In genomic region chr9:65592721-65593120, GRCm38 (mm10) we compare ENCODE assay signal across 30 mouse cellular contexts. TPM values are rescaled to one million over a fixed set of nuclear protein-coding genes. Genes with fewer than 3 reads are reported as not detected.
"Had no signal": no experiment of that assay in that cellular context is flagged by ENCODE, and none has a peak within 500 bp of the region (broad histone marks: within the 10 kb centered on the region; RNA-seq: fewer than 3 reads in every experiment).

No protein-coding gene starts in this region.

- H3K27ac ChIP-seq: gastrocnemius, adult 2 months; heart, embryonic 10.5 days; hindbrain, embryonic 10.5 days; hindbrain, embryonic 12.5 days; hindbrain, embryonic 14.5 days; intestine, embryonic 15.5 days; limb, embryonic 13.5 days; limb, embryonic 15.5 days; liver, embryonic 12.5 days; liver, embryonic 14.5 days had no signal

- H3K4me2 ChIP-seq: heart, embryonic 12.5 days; hindbrain, embryonic 12.5 days; hindbrain, embryonic 14.5 days; intestine, embryonic 15.5 days; limb, embryonic 13.5 days; limb, embryonic 15.5 days; liver, embryonic 12.5 days had no signal

- DNase-seq: gastrocnemius, adult 2 months; gastrocnemius, postnatal 10 days; gastrocnemius, postnatal 25 days; heart, adult 18-20 months; heart, postnatal 10 days; heart, postnatal 4 days; kidney, adult 18-20 months; kidney, adult 8-10 months; kidney, postnatal 10 days; kidney, postnatal 25 days; kidney, postnatal 4 days; layer of hippocampus, adult 9-11 months; layer of hippocampus, postnatal 36 days; left cerebral cortex, postnatal 4 days had no signal

- ATAC-seq: hindbrain, embryonic 16.5 days; inflammation-experienced regulatory T-cells, adult 6 months; intestine, embryonic 15.5 days; intestine, postnatal 0 days; liver, embryonic 12.5 days had no signal

- H3K9me3 ChIP-seq: heart, embryonic 10.5 days; heart, embryonic 12.5 days; hindbrain, embryonic 10.5 days; hindbrain, embryonic 12.5 days; intestine, embryonic 15.5 days; limb, embryonic 13.5 days; limb, embryonic 15.5 days; liver, embryonic 12.5 days had no signal

- H3K4me3 ChIP-seq: gastrocnemius, adult 2 months; heart, embryonic 10.5 days; heart, embryonic 12.5 days; hindbrain, embryonic 12.5 days; intestine, embryonic 15.5 days; limb, embryonic 13.5 days; limb, embryonic 15.5 days; liver, embryonic 12.5 days had no signal

- H3K27me3 ChIP-seq: heart, embryonic 12.5 days; hindbrain, embryonic 12.5 days; intestine, embryonic 15.5 days; limb, embryonic 13.5 days; limb, embryonic 15.5 days; liver, embryonic 12.5 days had no signal

- H3K9ac ChIP-seq: heart, embryonic 12.5 days; hindbrain, embryonic 12.5 days; hindbrain, embryonic 14.5 days; intestine, embryonic 15.5 days; limb, embryonic 13.5 days; limb, embryonic 15.5 days; liver, embryonic 12.5 days; liver, embryonic 14.5 days had no signal

RNA-seq across cellular contexts. Expression of gene Pif1, which starts 5.8 kb away (rescaled TPM):
- total RNA-seq: gastrocnemius, adult 2 months; gastrocnemius, postnatal 25 days; heart, adult 18-20 months; heart, adult 8-10 months; heart, postnatal 25 days; liver, adult 2 months had no signal
